Comparison of ENCODE assay signal across 8 mouse cellular contexts in the genomic region with DNA sequence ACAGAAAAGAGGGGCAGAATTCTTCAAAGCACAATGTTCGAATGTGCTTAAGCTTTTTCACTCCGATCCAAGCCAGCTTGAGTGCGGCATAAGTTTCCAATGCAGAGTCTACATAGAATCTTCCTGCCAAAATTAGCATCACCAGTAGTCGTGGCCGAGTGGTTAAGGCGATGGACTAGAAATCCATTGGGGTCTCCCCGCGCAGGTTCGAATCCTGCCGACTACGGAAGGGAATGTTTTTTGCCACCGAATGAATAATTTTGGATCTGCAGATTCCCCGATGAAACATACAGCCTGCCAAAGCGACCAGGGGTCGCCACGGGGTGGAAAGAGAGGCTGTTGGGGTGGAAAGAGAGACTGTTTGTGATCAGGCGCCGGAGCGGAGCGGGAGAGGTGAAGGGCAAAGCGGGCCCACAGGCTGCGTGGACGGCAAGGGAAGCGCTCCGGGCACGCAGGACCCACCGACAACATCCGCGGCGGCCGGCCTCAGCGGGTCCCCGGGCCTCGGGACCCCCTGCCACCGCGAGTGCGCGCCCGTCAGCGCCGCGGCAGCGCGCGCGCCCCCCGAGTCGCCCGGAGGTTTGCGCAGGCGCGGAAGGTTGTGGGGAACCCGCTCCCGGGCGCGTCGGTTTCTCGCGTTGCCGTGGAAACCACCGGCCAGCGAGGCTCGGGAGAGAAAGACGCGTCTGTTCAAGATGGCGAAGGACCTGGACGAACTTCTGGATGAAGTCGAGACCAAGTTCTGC. TPM values are rescaled to one million over a fixed set of nuclear protein-coding genes. Genes with fewer than 3 reads are reported as not detected.
DNase-seq lines count a peak whose midpoint lies in the region; ATAC-seq lines count a peak whose summit lies in the region.

A gene (plus strand): TSS at position 579 of the 746 bp plus-strand sequence.

- DNase-seq in adipocyte (ENCODE audit: low spot score): peak; percentile 87
- DNase-seq in embryo, embryonic 10 days (ENCODE audit: low spot score): peak; percentile 92
- peak; percentile 94 for DNase-seq in gastrocnemius, postnatal 14 days
- peak; percentile 92 to 98 for DNase-seq in left cerebral cortex, postnatal 10 days (ENCODE audit: extremely low spot score in 1 of 2, low spot score in 2 of 2)
- DNase-seq in right cerebral cortex, postnatal 25 days: peak; percentile 93
- DNase-seq in urinary bladder, postnatal 4 days (ENCODE audit: low spot score in 2 of 2): peak; percentile 91 to 95

- peak; percentile 82 for ATAC-seq in inflammation-experienced regulatory T-cells, adult 6 months
- peak; percentile 73 for ATAC-seq in megakaryocyte-erythroid progenitor cell, adult 5-6 weeks (replicated peaks; ENCODE audit: low FRiP score, low TSS enrichment, poor library complexity, severe bottlenecking)

- intact Hi-C loops in gastrocnemius, postnatal 14 days (cut with DNase I; ENCODE audit: low total_unique reads): no loop called here
- intact Hi-C loops in left cerebral cortex, postnatal 10 days (cut with DNase I): no loop called here

RNA-seq across cellular contexts. Expression of the gene that starts here (rescaled TPM):
- 1 to 10 TPM; 3.8 to 4.1 TPM for total RNA-seq in gastrocnemius, postnatal 14 days (2021)
- 10 to 100 TPM in 2 of 3 experiments, 1 to 10 TPM in 1; 9.1 to 12.0 (median 11.0) TPM for polyA plus RNA-seq in inflammation-experienced regulatory T-cells, adult 6 months (2017; shearing (Covaris generic))
- 10 to 100 TPM; 21.2 to 22.8 TPM for total RNA-seq in left cerebral cortex, postnatal 10 days (2021)
- total RNA-seq in megakaryocyte-erythroid progenitor cell, adult 5-6 weeks (2014; fragmentation: Nextera tagmentation): 22.9 and 23.3 TPM in 2 replicates
- 7.7 and 20.8 TPM in 2 replicates for total RNA-seq in megakaryocyte-erythroid progenitor cell, adult 5-6 weeks (2017)

Comparison
In these comparisons a context has a peak if more than half of its experiments do, and no peak if none do; other contexts are left out.
1. Peak in every context shown above with its lines: DNase-seq and ATAC-seq.